8 mouse cellular contexts compared by ENCODE assay signal in the genomic region with DNA sequence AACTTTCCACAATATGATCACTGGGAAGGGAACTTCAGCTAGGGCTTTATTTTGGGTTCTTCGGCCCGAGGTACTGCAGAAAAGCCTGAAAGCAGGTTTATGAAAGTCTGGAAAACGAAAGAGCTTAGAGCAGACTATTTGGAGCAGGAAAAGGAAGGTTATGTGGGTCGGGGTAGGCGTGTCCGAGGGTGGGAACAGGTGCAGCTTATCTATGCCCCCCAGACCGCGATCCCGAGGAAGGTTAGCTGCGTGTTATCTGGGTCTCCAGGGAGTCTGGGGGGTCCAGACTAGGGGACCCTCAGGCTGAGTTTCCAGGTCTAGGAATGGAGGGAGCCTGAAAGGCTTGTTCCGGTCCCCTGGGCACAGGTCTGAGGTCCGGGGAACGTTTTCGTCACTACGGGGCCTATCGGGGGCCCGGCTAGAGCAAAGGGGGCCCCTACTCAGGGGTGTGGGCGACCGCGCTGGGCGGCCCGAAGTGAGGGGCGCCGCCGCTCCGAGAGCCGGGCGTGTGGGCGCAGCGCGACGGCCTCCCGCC. TPM values are rescaled to one million over a fixed set of nuclear protein-coding genes. Genes with fewer than 3 reads are reported as not detected.
DNase-seq lines count a peak whose midpoint lies in the region; ATAC-seq and TF ChIP-seq lines count a peak whose summit lies in the region.

No protein-coding gene starts in this region.

- dilution Hi-C loops in CH12.LX (cut with MboI; ENCODE audit: extremely low pct_ligation_motif_present, extremely low pct_unique_long_range_greater_than_20kb, low sequenced_read_pairs), result no loop called here

- H3K27me3 ChIP-seq in CH12.LX (replicated peaks), result no peaks in the 10 kb centered on the region
- no peaks in the 10 kb centered on the region for H3K27me3 ChIP-seq in embryonic facial prominence, embryonic 11.5 days (ENCODE audit: control insufficient read depth, insufficient read depth, low read length)
- H3K27me3 ChIP-seq in hindbrain, embryonic 14.5 days (ENCODE audit: control insufficient read depth, insufficient read depth, low read length), result no peaks in the 10 kb centered on the region
- H3K27me3 ChIP-seq in liver, embryonic 16.5 days (ENCODE audit: control insufficient read depth, insufficient read depth, low read depth, low read length), result no peaks in the 10 kb centered on the region
- no peaks in the 10 kb centered on the region for H3K27me3 ChIP-seq in spleen, adult 2 months (ENCODE audit: control insufficient read depth, insufficient read depth, low read length)

- WGBS in embryonic facial prominence, embryonic 11.5 days, result 0% methylated on average over 33 of the region's 33 CpGs
- WGBS in hindbrain, embryonic 14.5 days, result 2% methylated on average over 20 of the region's 33 CpGs
- WGBS in liver, embryonic 16.5 days (ENCODE audit: insufficient replicate concordance), result under 1% methylated on average over 33 of the region's 33 CpGs
- WGBS in spleen, adult 2 months, result 1% methylated on average over 28 of the region's 33 CpGs

- peak overlapping the region; percentile 76 to 95 (median 82) for H3K4me3 ChIP-seq in CH12.LX (replicated peaks in 1 of 3; ENCODE audit: low read depth in 2 of 3, low read length in 2 of 3, poor library complexity in 1 of 3)
- H3K4me3 ChIP-seq in embryonic facial prominence, embryonic 11.5 days (ENCODE audit: low read depth, low read length), result peak overlapping the region; percentile 97
- peak overlapping the region; percentile 94 for H3K4me3 ChIP-seq in hindbrain, embryonic 14.5 days (replicated peaks; ENCODE audit: low read length)
- peak overlapping the region; percentile 88 for H3K4me3 ChIP-seq in liver, embryonic 16.5 days (ENCODE audit: low read depth, low read length)
- peak overlapping the region; percentile 91 for H3K4me3 ChIP-seq in spleen, adult 2 months (ENCODE audit: extremely low read depth, insufficient read depth, insufficient read length)

- H3K27ac ChIP-seq in CH12.LX (ENCODE audit: insufficient read depth, low read depth), result peak overlapping the region; percentile 74
- peak overlapping the region; percentile 86 for H3K27ac ChIP-seq in embryonic facial prominence, embryonic 11.5 days (replicated peaks; ENCODE audit: low read depth, low read length)
- peak overlapping the region; percentile 83 for H3K27ac ChIP-seq in hindbrain, embryonic 14.5 days
- H3K27ac ChIP-seq in liver, embryonic 16.5 days (ENCODE audit: low read length), result peak overlapping the region; percentile 97
- peak overlapping the region; percentile 65 for H3K27ac ChIP-seq in spleen, adult 2 months (ENCODE audit: insufficient read depth, low read length)

- H3K9ac ChIP-seq in CH12.LX (ENCODE audit: insufficient read depth, low read depth), result peak overlapping the region; percentile 92
- H3K9ac ChIP-seq in embryonic facial prominence, embryonic 11.5 days (replicated peaks; ENCODE audit: low read length), result peak overlapping the region; percentile 97
- H3K9ac ChIP-seq in hindbrain, embryonic 14.5 days, result peak overlapping the region; percentile 98
- H3K9ac ChIP-seq in liver, embryonic 16.5 days (ENCODE audit: low read depth, low read length), result peak overlapping the region; percentile 98

- no peak for TF ChIP-seq CTCF in CH12.LX (conservative IDR thresholded peaks at IDR 0.05 in 1 of 2, IDR thresholded peaks at IDR 0.05 in 1 of 2; ENCODE audit: low read depth in 2 of 2, low read length in 2 of 2)
- no peak for TF ChIP-seq CTCF in spleen, adult 2 months (IDR thresholded peaks at IDR 0.05; ENCODE audit: extremely low read depth, insufficient read depth, insufficient read length, insufficient replicate concordance)

- peak; percentile 61 for ATAC-seq in embryonic facial prominence, embryonic 11.5 days (replicated peaks; ENCODE audit: insufficient number of reproducible peaks, low FRiP score, low TSS enrichment, low read depth)
- peak; percentile 80 for ATAC-seq in hindbrain, embryonic 14.5 days (ENCODE audit: low FRiP score)
- peak; percentile 75 for ATAC-seq in liver, embryonic 16.5 days (ENCODE audit: low read depth)
- no peak; the same call in 1 of the 2 replicates for ATAC-seq in cerebellum, adult (ENCODE audit: insufficient number of reproducible peaks, low FRiP score, low TSS enrichment)

- in situ Hi-C loops in CH12.LX (cut with MboI; ENCODE audit: low pct_ligation_motif_present, low pct_unique_long_range_greater_than_20kb, low sequenced_read_pairs), result no loop called here

- TF ChIP-seq RAD21 in CH12.LX (IDR thresholded peaks at IDR 0.05; ENCODE audit: low read depth, low read length), result no peak

- TF ChIP-seq POLR2A in CH12.LX (IDR thresholded peaks at IDR 0.05; ENCODE audit: low read depth, low read length), result no peak; the same call in 1 of the 2 replicates
- TF ChIP-seq POLR2A in spleen, adult 2 months (IDR thresholded peaks at IDR 0.05; ENCODE audit: low read depth, low read length), result no peak

- TF ChIP-seq EP300 in CH12.LX (IDR thresholded peaks at IDR 0.05; ENCODE audit: low read length), result no peak

- peak overlapping the region; percentile 91; the same call in 1 of the 2 replicates for H3K4me2 ChIP-seq in CH12.LX (ENCODE audit: insufficient read depth, low read depth, poor library complexity, severe bottlenecking)
- H3K4me2 ChIP-seq in embryonic facial prominence, embryonic 11.5 days (ENCODE audit: low read depth, low read length), result peak overlapping the region; percentile 87
- peak overlapping the region; percentile 90 for H3K4me2 ChIP-seq in hindbrain, embryonic 14.5 days (replicated peaks)
- H3K4me2 ChIP-seq in liver, embryonic 16.5 days (ENCODE audit: low read depth, low read length), result peak overlapping the region; percentile 85

- no peaks in the 10 kb centered on the region for H3K9me3 ChIP-seq in CH12.LX (replicated peaks; ENCODE audit: low read length)
- H3K9me3 ChIP-seq in embryonic facial prominence, embryonic 11.5 days (replicated peaks; ENCODE audit: control insufficient read depth, low read length), result no peaks in the 10 kb centered on the region
- H3K9me3 ChIP-seq in hindbrain, embryonic 14.5 days (ENCODE audit: control insufficient read depth, low read length), result no peaks in the 10 kb centered on the region
- H3K9me3 ChIP-seq in liver, embryonic 16.5 days (replicated peaks; ENCODE audit: control insufficient read depth, low read length), result no peaks in the 10 kb centered on the region

- H3K4me1 ChIP-seq in CH12.LX (ENCODE audit: control insufficient read depth in 1 of 2, insufficient read depth in 2 of 2), result peaks cover 19 to 64% of the 10 kb centered on the region in 2 experiments
- peaks cover 4% of the 10 kb centered on the region; the same call in 1 of the 2 replicates for H3K4me1 ChIP-seq in embryonic facial prominence, embryonic 11.5 days (ENCODE audit: control insufficient read depth, insufficient read depth, low read length)
- peaks cover 37% of the 10 kb centered on the region for H3K4me1 ChIP-seq in hindbrain, embryonic 14.5 days (replicated peaks; ENCODE audit: control insufficient read depth, insufficient read depth, low read length)
- H3K4me1 ChIP-seq in liver, embryonic 16.5 days (ENCODE audit: control insufficient read depth, low read depth, low read length), result peaks cover 40% of the 10 kb centered on the region
- peaks cover 4% of the 10 kb centered on the region for H3K4me1 ChIP-seq in spleen, adult 2 months (ENCODE audit: control insufficient read depth, insufficient read depth, insufficient read length)

- peak; percentile 62 for DNase-seq in A20 (ENCODE audit: low read depth, low spot score)
- no peak for DNase-seq in CH12.LX (ENCODE audit: extremely low read depth)
- peak; percentile 26 for DNase-seq in embryonic facial prominence, embryonic 11.5 days (ENCODE audit: low spot score)
- no peak for DNase-seq in hindbrain, embryonic 14.5 days (ENCODE audit: low spot score)
- no peak for DNase-seq in spleen, adult 2 months (ENCODE audit: low read depth in 1 of 2, low spot score in 2 of 2)
- no peak for DNase-seq in cerebellum, postnatal 4 days (ENCODE audit: low spot score in 2 of 2)

- H3K36me3 ChIP-seq in CH12.LX (replicated peaks in 1 of 2; ENCODE audit: control insufficient read depth in 1 of 2, insufficient read depth in 1 of 2, low read length in 1 of 2), result peaks cover 21 to 43% of the 10 kb centered on the region in 2 experiments
- no peaks in the 10 kb centered on the region for H3K36me3 ChIP-seq in embryonic facial prominence, embryonic 11.5 days (replicated peaks; ENCODE audit: control insufficient read depth, insufficient read depth, low read depth, low read length)
- H3K36me3 ChIP-seq in hindbrain, embryonic 14.5 days (replicated peaks; ENCODE audit: control insufficient read depth, insufficient read depth), result peaks cover 9% of the 10 kb centered on the region; the same call in 1 of the 2 replicates
- peaks cover 19% of the 10 kb centered on the region for H3K36me3 ChIP-seq in liver, embryonic 16.5 days (ENCODE audit: control insufficient read depth, insufficient read depth)
- H3K36me3 ChIP-seq in spleen, adult 2 months (ENCODE audit: control insufficient read depth, insufficient read depth, low read length), result peaks cover 8% of the 10 kb centered on the region; the same call in 1 of the 2 replicates

- peaks cover 65% of the 10 kb centered on the region for H3K79me2 ChIP-seq in CH12.LX (replicated peaks; ENCODE audit: control insufficient read depth, extremely low read depth, insufficient read depth, poor library complexity, severe bottlenecking)

RNA-seq across cellular contexts. Expression of a gene that starts 0.5 kb away (rescaled TPM):
- total RNA-seq in CH12.LX (2012; rRNA removed) (11.5 and 18.0 TPM in 2 replicates), CH12.LX (2014; rRNA removed) (5.1 and 8.1 TPM in 2 replicates)
- 36.6 and 52.7 TPM in 2 replicates for polyA plus RNA-seq in CH12.LX (2012; ENCODE audit: insufficient read length, low read depth)
- polyA plus RNA-seq in embryonic facial prominence, embryonic 11.5 days (2014; fragmentation: Nextera tagmentation; extraction: Ambion mirVana), result 26.9 and 27.4 TPM in 2 replicates
- 6.4 and 8.7 TPM in 2 replicates for polyA plus RNA-seq in hindbrain, embryonic 14.5 days (2014; fragmentation: Nextera tagmentation; extraction: Ambion mirVana)
- polyA plus RNA-seq in liver, embryonic 16.5 days (2015; fragmentation: Nextera tagmentation; extraction: Ambion mirVana), result 13.9 and 16.7 TPM in 2 replicates
- 10.7 and 11.3 TPM in 2 replicates for polyA plus RNA-seq in spleen, adult 2 months (2012; rRNA removed)

RNA-seq across cellular contexts. Expression of a gene that starts 0.6 kb away (rescaled TPM):
- total RNA-seq in CH12.LX (2012; rRNA removed), result 20.4 and 25.6 TPM in 2 replicates
- total RNA-seq in CH12.LX (2014; rRNA removed), result 19.4 and 22.8 TPM in 2 replicates
- polyA plus RNA-seq in CH12.LX (2012; ENCODE audit: insufficient read length, low read depth), result 15.0 and 15.6 TPM in 2 replicates
- 7.5 and 8.0 TPM in 2 replicates for polyA plus RNA-seq in embryonic facial prominence, embryonic 11.5 days (2014; fragmentation: Nextera tagmentation; extraction: Ambion mirVana)
- polyA plus RNA-seq in hindbrain, embryonic 14.5 days (2014; fragmentation: Nextera tagmentation; extraction: Ambion mirVana), result 5.3 and 6.3 TPM in 2 replicates
- 2.8 and 3.0 TPM in 2 replicates for polyA plus RNA-seq in liver, embryonic 16.5 days (2015; fragmentation: Nextera tagmentation; extraction: Ambion mirVana)
- 18.7 and 22.5 TPM in 2 replicates for polyA plus RNA-seq in spleen, adult 2 months (2012; rRNA removed)

RNA-seq across cellular contexts. Expression of a gene that starts 15.5 kb away (rescaled TPM):
- total RNA-seq in CH12.LX (2012; rRNA removed) (9.6 and 10.2 TPM in 2 replicates), CH12.LX (2014; rRNA removed) (10.2 and 12.1 TPM in 2 replicates)
- 16.5 and 16.9 TPM in 2 replicates for polyA plus RNA-seq in CH12.LX (2012; ENCODE audit: insufficient read length, low read depth)
- 8.5 and 8.6 TPM in 2 replicates for polyA plus RNA-seq in embryonic facial prominence, embryonic 11.5 days (2014; fragmentation: Nextera tagmentation; extraction: Ambion mirVana)
- 31.7 and 34.1 TPM in 2 replicates for polyA plus RNA-seq in hindbrain, embryonic 14.5 days (2014; fragmentation: Nextera tagmentation; extraction: Ambion mirVana)
- 2.0 and 2.4 TPM in 2 replicates for polyA plus RNA-seq in liver, embryonic 16.5 days (2015; fragmentation: Nextera tagmentation; extraction: Ambion mirVana)
- polyA plus RNA-seq in spleen, adult 2 months (2012; rRNA removed), result 16.1 and 20.0 TPM in 2 replicates

RNA-seq across cellular contexts. Expression of a gene that starts 50.4 kb away (rescaled TPM):
- total RNA-seq in CH12.LX (2012; rRNA removed), result 9.9 and 10.6 TPM in 2 replicates
- 8.5 and 9.1 TPM in 2 replicates for total RNA-seq in CH12.LX (2014; rRNA removed)
- polyA plus RNA-seq in CH12.LX (2012; ENCODE audit: insufficient read length, low read depth), result 15.8 and 16.5 TPM in 2 replicates
- 6.9 and 7.6 TPM in 2 replicates for polyA plus RNA-seq in embryonic facial prominence, embryonic 11.5 days (2014; fragmentation: Nextera tagmentation; extraction: Ambion mirVana)
- 17.3 and 21.2 TPM in 2 replicates for polyA plus RNA-seq in hindbrain, embryonic 14.5 days (2014; fragmentation: Nextera tagmentation; extraction: Ambion mirVana)
- 1.9 and 2.1 TPM in 2 replicates for polyA plus RNA-seq in liver, embryonic 16.5 days (2015; fragmentation: Nextera tagmentation; extraction: Ambion mirVana)
- polyA plus RNA-seq in spleen, adult 2 months (2012; rRNA removed), result 5.1 and 5.6 TPM in 2 replicates

Comparison
In these comparisons a context has a peak if more than half of its experiments do, and no peak if none do; other contexts are left out.
1. DNase-seq: peak in A20 (single experiment) and embryonic facial prominence, embryonic 11.5 days (single experiment); none in CH12.LX (single experiment), hindbrain, embryonic 14.5 days (single experiment), spleen, adult 2 months (0 of 2) and cerebellum, postnatal 4 days (0 of 2).
2. Peak in every context shown above with its lines, with median percentiles within 50 percentile points of each other: H3K27ac ChIP-seq, H3K4me2 ChIP-seq, H3K4me3 ChIP-seq and H3K9ac ChIP-seq.